Mouse (Mus musculus): Measurements from ENCODE around the gene Commd2. TPM values are rescaled to one million over a fixed set of nuclear protein-coding genes. Genes with fewer than 3 reads are reported as not detected.

Commd2 gene
- polyA plus RNA-seq, 1 experiment, result 34.5 TPM

GRCm38 (mm10) chr3:57625275-57625997 is 26.1 kb downstream of the Commd2 start:
- TF ChIP-seq CTCF (IDR thresholded peaks at IDR 0.05; ENCODE audit: low read depth, low read length), result peak; percentile 49; the same call in 1 of the 2 replicates
- TF ChIP-seq POLR2A (IDR thresholded peaks at IDR 0.05; ENCODE audit: borderline replicate concordance, low read depth, low read length), result no peak
- Histone ChIP-seq H3K4me3 (ENCODE audit: insufficient read depth, low read length) (no peak overlapping the region), H3K27ac (ENCODE audit: insufficient read depth, low read depth, low read length) (no peak overlapping the region), H3K4me1 (ENCODE audit: control insufficient read depth, insufficient read depth, low read length) (no peaks in the 10 kb centered on the region)

GRCm38 (mm10) chr3:57619718-57620117 is 31.8 kb downstream of the Commd2 start:
- Histone ChIP-seq H3K27ac (ENCODE audit: insufficient read depth, low read depth, low read length) (no peak overlapping the region), H3K4me3 (ENCODE audit: insufficient read depth, low read length) (no peak overlapping the region), H3K4me1 (ENCODE audit: control insufficient read depth, insufficient read depth, low read length) (no peaks in the 10 kb centered on the region)
- TF ChIP-seq POLR2A (IDR thresholded peaks at IDR 0.05; ENCODE audit: borderline replicate concordance, low read depth, low read length), result no peak

- Histone ChIP-seq H3K4me3 (ENCODE audit: insufficient read depth, low read length) (no peak overlapping the region), H3K27ac (ENCODE audit: insufficient read depth, low read depth, low read length) (no peak overlapping the region), H3K4me1 (ENCODE audit: control insufficient read depth, insufficient read depth, low read length) (no peaks in the 10 kb centered on the region)
- TF ChIP-seq CTCF (IDR thresholded peaks at IDR 0.05; ENCODE audit: low read depth, low read length) (no peak), POLR2A (IDR thresholded peaks at IDR 0.05; ENCODE audit: borderline replicate concordance, low read depth, low read length) (no peak)
These were observed 35.9 kb downstream of the Commd2 start for GRCm38 (mm10) chr3:57615652-57616051.

GRCm38 (mm10) chr3:57612430-57612997 is 39.0 kb downstream of the Commd2 start:
- H3K4me1 ChIP-seq (ENCODE audit: control insufficient read depth, insufficient read depth, low read length), result no peaks in the 10 kb centered on the region
- no peak overlapping the region for H3K27ac ChIP-seq (ENCODE audit: insufficient read depth, low read depth, low read length)
- TF ChIP-seq POLR2A (IDR thresholded peaks at IDR 0.05; ENCODE audit: borderline replicate concordance, low read depth, low read length) (no peak), CTCF (IDR thresholded peaks at IDR 0.05; ENCODE audit: low read depth, low read length) (no peak)
- H3K4me3 ChIP-seq (ENCODE audit: insufficient read depth, low read length), result no peak overlapping the region

GRCm38 (mm10) chr3:57611776-57612175 is 39.7 kb downstream of the Commd2 start:
- no peak overlapping the region for H3K4me3 ChIP-seq (ENCODE audit: insufficient read depth, low read length)
- no peak for TF ChIP-seq POLR2A (IDR thresholded peaks at IDR 0.05; ENCODE audit: borderline replicate concordance, low read depth, low read length)
- TF ChIP-seq CTCF (IDR thresholded peaks at IDR 0.05; ENCODE audit: low read depth, low read length), result no peak
- H3K4me1 ChIP-seq (ENCODE audit: control insufficient read depth, insufficient read depth, low read length), result no peaks in the 10 kb centered on the region
- H3K27ac ChIP-seq (ENCODE audit: insufficient read depth, low read depth, low read length), result no peak overlapping the region

GRCm38 (mm10) chr3:57604618-57605015 is 46.9 kb downstream of the Commd2 start:
- H3K4me3 ChIP-seq (ENCODE audit: insufficient read depth, low read length), result no peak overlapping the region
- H3K27ac ChIP-seq (ENCODE audit: insufficient read depth, low read depth, low read length), result no peak overlapping the region
- no peak for TF ChIP-seq CTCF (IDR thresholded peaks at IDR 0.05; ENCODE audit: low read depth, low read length)
- TF ChIP-seq POLR2A (IDR thresholded peaks at IDR 0.05; ENCODE audit: borderline replicate concordance, low read depth, low read length), result no peak
- no peaks in the 10 kb centered on the region for H3K4me1 ChIP-seq (ENCODE audit: control insufficient read depth, insufficient read depth, low read length)

GRCm38 (mm10) chr3:57603891-57604617 is 47.5 kb downstream of the Commd2 start:
- Histone ChIP-seq H3K27ac (ENCODE audit: insufficient read depth, low read depth, low read length) (no peak overlapping the region), H3K4me1 (ENCODE audit: control insufficient read depth, insufficient read depth, low read length) (no peaks in the 10 kb centered on the region), H3K4me3 (ENCODE audit: insufficient read depth, low read length) (no peak overlapping the region)
- TF ChIP-seq POLR2A (IDR thresholded peaks at IDR 0.05; ENCODE audit: borderline replicate concordance, low read depth, low read length) (no peak), CTCF (IDR thresholded peaks at IDR 0.05; ENCODE audit: low read depth, low read length) (no peak)

GRCm38 (mm10) chr3:57602610-57603009 is 48.9 kb downstream of the Commd2 start:
- Histone ChIP-seq H3K27ac (ENCODE audit: insufficient read depth, low read depth, low read length) (no peak overlapping the region), H3K4me1 (ENCODE audit: control insufficient read depth, insufficient read depth, low read length) (no peaks in the 10 kb centered on the region), H3K4me3 (ENCODE audit: insufficient read depth, low read length) (no peak overlapping the region)
- TF ChIP-seq POLR2A (IDR thresholded peaks at IDR 0.05; ENCODE audit: borderline replicate concordance, low read depth, low read length) (no peak), CTCF (IDR thresholded peaks at IDR 0.05; ENCODE audit: low read depth, low read length) (no peak)

- no peaks in the 10 kb centered on the region for H3K4me1 ChIP-seq (ENCODE audit: control insufficient read depth, insufficient read depth, low read length)
- H3K27ac ChIP-seq (ENCODE audit: insufficient read depth, low read depth, low read length), result no peak overlapping the region
- TF ChIP-seq POLR2A (IDR thresholded peaks at IDR 0.05; ENCODE audit: borderline replicate concordance, low read depth, low read length) (no peak), CTCF (IDR thresholded peaks at IDR 0.05; ENCODE audit: low read depth, low read length) (no peak)
- H3K4me3 ChIP-seq (ENCODE audit: insufficient read depth, low read length), result no peak overlapping the region
These were observed 54.9 kb downstream of the Commd2 start for GRCm38 (mm10) chr3:57596566-57596965.

- no peak overlapping the region for H3K4me3 ChIP-seq (ENCODE audit: insufficient read depth, low read length)
- H3K27ac ChIP-seq (ENCODE audit: insufficient read depth, low read depth, low read length), result no peak overlapping the region
- no peak for TF ChIP-seq POLR2A (IDR thresholded peaks at IDR 0.05; ENCODE audit: borderline replicate concordance, low read depth, low read length)
- TF ChIP-seq CTCF (IDR thresholded peaks at IDR 0.05; ENCODE audit: low read depth, low read length), result no peak
- no peaks in the 10 kb centered on the region for H3K4me1 ChIP-seq (ENCODE audit: control insufficient read depth, insufficient read depth, low read length)
These were observed 56.0 kb downstream of the Commd2 start for GRCm38 (mm10) chr3:57595506-57595905.

Other genes with a start within 250 kb of the Commd2 start
- not detected in 2 replicates for gene Tm4sf4, start 226.4 kb downstream of the Commd2 start, polyA plus RNA-seq (2012; ENCODE audit: insufficient read depth, insufficient read length, missing spikeins)
- gene Wwtr1, start 75.8 kb downstream of the Commd2 start, polyA plus RNA-seq (2012; ENCODE audit: insufficient read depth, insufficient read length, missing spikeins), result 0.16 and 0.17 TPM in 2 replicates
- gene Ankub1, start 41.1 kb upstream of the Commd2 start, polyA plus RNA-seq (2012; ENCODE audit: insufficient read depth, insufficient read length, missing spikeins), result 0.39 TPM in 1 of 2 replicates, not detected in the other
- gene Rnf13, start 84.3 kb upstream of the Commd2 start, polyA plus RNA-seq (2012; ENCODE audit: insufficient read depth, insufficient read length, missing spikeins), result 281 and 313 TPM in 2 replicates
- gene Pfn2, start 196.4 kb upstream of the Commd2 start, polyA plus RNA-seq (2012; ENCODE audit: insufficient read depth, insufficient read length, missing spikeins), result 0.59 TPM in 1 of 2 replicates, not detected in the other